Mouse (Mus musculus) gastrocnemius, postnatal 36 days (tissue): ENCODE measurements around the gene Aftph. TPM values are rescaled to one million over a fixed set of nuclear protein-coding genes. Genes with fewer than 3 reads are reported as not detected.

ENCODE experiments used
- total RNA-seq, 2 experiments: library from RNA; stranded (reverse); gene quantifications; 2 replicates each; pipeline ENCODE4 v1.2.3; 2021

The Aftph gene
- total RNA-seq, 2 experiments from 2014 or later, result 14.3 to 15.1 TPM

Other genes starting within 250 kb of the Aftph start
- 10 to 100 TPM; 10.1 to 12.0 TPM for gene Sertad2, start 198.3 kb downstream of the Aftph start, total RNA-seq
- gene Lgalsl, start 89.5 kb upstream of the Aftph start, total RNA-seq, result 10 to 100 TPM; 67.3 to 74.4 TPM